Mouse (Mus musculus): ENCODE data around the gene Slc25a13. TPM values are rescaled to one million over a fixed set of nuclear protein-coding genes. Genes with fewer than 3 reads are reported as not detected.
A peak's percentile ranks its signal among the peaks of the same experiment; 100 is the strongest.

Gene Slc25a13
- 10 to 100 TPM in 23 of 26 experiments, 1 to 10 TPM in 3; 8.5 to 69.6 (median 23.8) TPM for total RNA-seq (2018; cell fraction: chromatin; rRNA removed)
- total RNA-seq (2018; cell fraction: cytosol; rRNA removed) = 10 to 100 TPM in 21 of 26 experiments, 1 to 10 TPM in 5; 8.1 to 23.8 (median 13.5) TPM
- total RNA-seq (2018; cell fraction: nucleus; rRNA removed) = 10 to 100 TPM in 21 of 26 experiments, 1 to 10 TPM in 5; 5.2 to 51.3 (median 12.8) TPM
- 10.8 to 29.1 TPM (median 16.8 TPM) in 3 replicates for polyA plus RNA-seq (2018)

- under 1% methylated on average over 47 of the region's 51 CpGs for WGBS (ENCODE audit: missing documents)
- H3K27ac ChIP-seq = 0 out of 2 replicates have a peak within 1 kb of the TSS, but pooled peaks have one; percentile 21
- H3K79me2 ChIP-seq (ENCODE audit: inconsistent target) = peaks cover 47% of the 10 kb centered on the region
- peak within 1 kb of the TSS; percentile 58 for H3K4me3 ChIP-seq (ENCODE audit: inconsistent target)
- no peaks in the 10 kb centered on the region for H3K36me3 ChIP-seq (ENCODE audit: inconsistent target)
Measured at GRCm38 (mm10) chr6:6216507-6217285, at the start of gene Slc25a13. Slc25a13 (minus strand) TSS chr6:6217173.

DNA sequence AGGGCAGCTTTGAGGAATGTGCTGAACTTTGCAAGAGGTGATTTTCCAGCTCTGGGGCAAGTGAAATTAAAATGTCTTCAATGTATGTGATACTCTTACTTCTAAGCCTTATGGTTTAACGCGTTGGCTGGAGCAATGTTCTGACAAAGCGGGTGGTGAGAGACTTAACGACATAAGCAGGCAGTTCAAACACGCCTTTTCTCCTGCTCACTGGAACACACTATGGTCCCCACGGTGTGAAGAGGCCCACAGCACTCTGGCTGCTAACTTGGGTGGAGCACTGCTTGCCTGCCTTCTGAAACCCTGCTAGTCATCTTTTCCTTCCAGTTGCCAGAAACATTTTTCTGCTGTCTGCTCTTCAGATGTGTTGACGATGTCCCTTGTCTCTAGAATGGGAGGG, 48.8 kb upstream of the Slc25a13 start:
- 96% methylated on average over 7 of the region's 7 CpGs for WGBS (ENCODE audit: missing documents)
- no peak overlapping the region for H3K4me3 ChIP-seq (ENCODE audit: inconsistent target)
- no peaks in the 10 kb centered on the region for H3K36me3 ChIP-seq (ENCODE audit: inconsistent target)
- no peak overlapping the region for H3K27ac ChIP-seq
- no peaks in the 10 kb centered on the region for H3K79me2 ChIP-seq (ENCODE audit: inconsistent target)

- H3K27ac ChIP-seq = no peak overlapping the region
- no peaks in the 10 kb centered on the region for H3K36me3 ChIP-seq (ENCODE audit: inconsistent target)
- WGBS (ENCODE audit: missing documents) = 15% methylated on average over 4 of the region's 4 CpGs
- H3K4me3 ChIP-seq (ENCODE audit: inconsistent target) = no peak overlapping the region
- H3K79me2 ChIP-seq (ENCODE audit: inconsistent target) = no peaks in the 10 kb centered on the region
Measured at GRCm38 (mm10) chr6:6263293-6263911, 46.4 kb upstream of the Slc25a13 start.

- no peak overlapping the region for H3K27ac ChIP-seq
- WGBS (ENCODE audit: missing documents) = 88% methylated on average over 4 of the region's 4 CpGs
- H3K4me3 ChIP-seq (ENCODE audit: inconsistent target) = no peak overlapping the region
- no peaks in the 10 kb centered on the region for H3K79me2 ChIP-seq (ENCODE audit: inconsistent target)
- no peaks in the 10 kb centered on the region for H3K36me3 ChIP-seq (ENCODE audit: inconsistent target)
Measured at GRCm38 (mm10) chr6:6260917-6261316, 43.9 kb upstream of the Slc25a13 start.

DNA sequence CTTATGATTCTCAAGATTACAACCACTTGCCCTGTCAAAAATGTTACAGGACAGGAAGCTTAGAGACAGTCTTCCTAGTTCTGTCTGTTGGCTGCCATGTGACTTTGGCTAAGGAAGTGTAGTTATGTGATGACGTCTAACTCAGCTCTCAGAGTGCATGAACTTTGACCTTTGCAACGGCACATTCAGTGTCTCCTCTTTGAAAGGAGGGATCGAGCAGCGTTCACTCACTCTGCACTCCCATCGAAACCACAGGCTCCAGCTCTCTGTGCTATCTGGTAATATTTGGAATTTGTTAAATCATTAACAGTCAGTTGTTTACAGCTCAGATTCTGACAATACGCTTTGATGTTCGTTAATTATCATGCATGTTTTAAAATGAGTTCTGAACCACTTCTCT, 31.5 kb upstream of the Slc25a13 start:
- 90% methylated on average over 7 of the region's 7 CpGs for WGBS (ENCODE audit: missing documents)
- Histone ChIP-seq H3K79me2 (ENCODE audit: inconsistent target) (no peaks in the 10 kb centered on the region), H3K27ac (no peak overlapping the region), H3K4me3 (ENCODE audit: inconsistent target) (no peak overlapping the region), H3K36me3 (ENCODE audit: inconsistent target) (no peaks in the 10 kb centered on the region)

- 89% methylated on average over 1 of the region's 1 CpGs for WGBS (ENCODE audit: missing documents)
- Histone ChIP-seq H3K79me2 (ENCODE audit: inconsistent target) (no peaks in the 10 kb centered on the region), H3K4me3 (ENCODE audit: inconsistent target) (no peak overlapping the region), H3K27ac (no peak overlapping the region), H3K36me3 (ENCODE audit: inconsistent target) (no peaks in the 10 kb centered on the region)
Measured at GRCm38 (mm10) chr6:6243828-6244227, 26.9 kb upstream of the Slc25a13 start.

- H3K36me3 ChIP-seq (ENCODE audit: inconsistent target) = no peaks in the 10 kb centered on the region
- no peak overlapping the region for H3K27ac ChIP-seq
- H3K4me3 ChIP-seq (ENCODE audit: inconsistent target) = no peak overlapping the region
- H3K79me2 ChIP-seq (ENCODE audit: inconsistent target) = no peaks in the 10 kb centered on the region
- WGBS (ENCODE audit: missing documents) = 88% methylated on average over 7 of the region's 7 CpGs
Measured at GRCm38 (mm10) chr6:6242114-6242513, 25.1 kb upstream of the Slc25a13 start.

- WGBS (ENCODE audit: missing documents) = 100% methylated on average over 1 of the region's 2 CpGs
- Histone ChIP-seq H3K4me3 (ENCODE audit: inconsistent target) (no peak overlapping the region), H3K27ac (no peak overlapping the region), H3K36me3 (ENCODE audit: inconsistent target) (no peaks in the 10 kb centered on the region), H3K79me2 (ENCODE audit: inconsistent target) (no peaks in the 10 kb centered on the region)
Measured at GRCm38 (mm10) chr6:6236788-6237298, 19.9 kb upstream of the Slc25a13 start.

GRCm38 (mm10) chr6:6230262-6230661, 13.3 kb upstream of the Slc25a13 start:
- Histone ChIP-seq H3K79me2 (ENCODE audit: inconsistent target) (no peaks in the 10 kb centered on the region), H3K27ac (no peak overlapping the region), H3K4me3 (ENCODE audit: inconsistent target) (no peak overlapping the region), H3K36me3 (ENCODE audit: inconsistent target) (no peaks in the 10 kb centered on the region)
- 42% methylated on average over 2 of the region's 2 CpGs for WGBS (ENCODE audit: missing documents)

DNA sequence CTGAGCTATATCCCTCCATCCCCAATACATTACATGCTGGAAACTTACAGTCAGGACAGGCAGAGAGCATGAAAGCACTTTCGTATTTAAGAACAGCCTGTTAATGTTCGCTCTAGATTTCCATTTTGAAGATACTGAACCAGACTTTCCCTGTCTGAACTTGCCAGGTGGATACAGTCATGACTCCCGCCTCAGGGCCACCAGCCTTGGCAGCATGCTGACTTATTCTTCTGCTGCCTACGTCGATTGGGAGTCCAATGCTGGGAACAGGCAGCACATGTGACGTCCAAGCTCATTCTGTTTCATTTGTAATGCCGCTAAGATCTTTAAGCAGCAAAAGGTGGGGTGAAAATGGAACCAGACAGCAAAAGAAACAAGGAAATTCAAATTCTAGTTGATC, 5.7 kb upstream of the Slc25a13 start:
- Histone ChIP-seq H3K79me2 (ENCODE audit: inconsistent target) (no peaks in the 10 kb centered on the region), H3K4me3 (ENCODE audit: inconsistent target) (no peak overlapping the region), H3K36me3 (ENCODE audit: inconsistent target) (no peaks in the 10 kb centered on the region), H3K27ac (no peak overlapping the region)
- 94% methylated on average over 7 of the region's 7 CpGs for WGBS (ENCODE audit: missing documents)

- Histone ChIP-seq H3K4me3 (ENCODE audit: inconsistent target) (no peak overlapping the region), H3K36me3 (ENCODE audit: inconsistent target) (no peaks in the 10 kb centered on the region), H3K79me2 (ENCODE audit: inconsistent target) (peaks cover 9% of the 10 kb centered on the region; the same call in 1 of the 2 replicates), H3K27ac (peak overlapping the region; percentile 24)
- 51% methylated on average over 3 of the region's 3 CpGs for whole genome bisulfite sequencing (ENCODE audit: missing documents)
Measured at GRCm38 (mm10) chr6:6220574-6220973, 3.6 kb upstream of the Slc25a13 start.

- Histone ChIP-seq H3K27ac (peak overlapping the region; percentile 24), H3K79me2 (ENCODE audit: inconsistent target) (peaks cover 16% of the 10 kb centered on the region), H3K36me3 (ENCODE audit: inconsistent target) (no peaks in the 10 kb centered on the region), H3K4me3 (ENCODE audit: inconsistent target) (no peak overlapping the region)
- 72% methylated on average over 12 of the region's 12 CpGs for WGBS (ENCODE audit: missing documents)
Measured at GRCm38 (mm10) chr6:6219661-6220370, 2.8 kb upstream of the Slc25a13 start.

GRCm38 (mm10) chr6:6217286-6217625, 283 bp upstream of the Slc25a13 start:
- Histone ChIP-seq H3K79me2 (ENCODE audit: inconsistent target) (peaks cover 42% of the 10 kb centered on the region), H3K4me3 (ENCODE audit: inconsistent target) (no peak overlapping the region), H3K27ac (no peak overlapping the region), H3K36me3 (ENCODE audit: inconsistent target) (no peaks in the 10 kb centered on the region)
- WGBS (ENCODE audit: missing documents) = 21% methylated on average over 5 of the region's 5 CpGs

- Histone ChIP-seq H3K27ac (0 out of 2 replicates have a peak overlapping the region, but pooled peaks have one; percentile 21), H3K4me3 (ENCODE audit: inconsistent target) (peak overlapping the region; percentile 58), H3K79me2 (ENCODE audit: inconsistent target) (peaks cover 53% of the 10 kb centered on the region), H3K36me3 (ENCODE audit: inconsistent target) (no peaks in the 10 kb centered on the region)
- 47% methylated on average over 5 of the region's 5 CpGs for WGBS (ENCODE audit: missing documents)
Measured at GRCm38 (mm10) chr6:6216120-6216506, 860 bp downstream of the Slc25a13 start.

All from macrophage (primary cell).